Mouse (Mus musculus) liver, embryonic 12.5 days (tissue): ENCODE measurements around the gene Gm49373. TPM values are rescaled to one million over a fixed set of nuclear protein-coding genes. Genes with fewer than 3 reads are reported as not detected.

Experiments
- ATAC-seq: fragments of 200-750 bp; cut with Nextera tagmentation; 2 replicates; pipeline ENCODE4 v1.8.0; 2017; ENCODE audit warnings: moderate number of reproducible peaks, mild to moderate bottlenecking, moderate library complexity
- H3K27ac ChIP-seq: fragments of 300-500 bp; sonication (generic); 2 replicates; pipeline ENCODE4 v1.5.1; 2016; ENCODE audit warnings: mild to moderate bottlenecking
- H3K27me3 ChIP-seq: fragments of 300-500 bp; sonication (generic); replicated peaks from 2 replicates; pipeline ENCODE4 v1.6.1; 2016; ENCODE audit warnings: mild to moderate bottlenecking, moderate library complexity
- H3K36me3 ChIP-seq: fragments of 300-500 bp; sonication (generic); 2 replicates; pipeline ENCODE4 v1.6.1; 2016; ENCODE audit warnings: mild to moderate bottlenecking, moderate library complexity
- H3K4me1 ChIP-seq: fragments of 300-500 bp; sonication (generic); 2 replicates; pipeline ENCODE4 v1.6.1; 2016
- H3K4me2 ChIP-seq: fragments of 300-500 bp; sonication (generic); 2 replicates; pipeline ENCODE4 v1.6.1; 2016; ENCODE audit warnings: mild to moderate bottlenecking, moderate library complexity
- H3K4me3 ChIP-seq: fragments of 300-500 bp; sonication (generic); 2 replicates; pipeline ENCODE4 v1.5.1; 2016; ENCODE audit warnings: mild to moderate bottlenecking, moderate library complexity
- H3K9ac ChIP-seq: fragments of 300-500 bp; sonication (generic); 2 replicates; pipeline ENCODE4 v1.6.1; 2016; ENCODE audit warnings: mild to moderate bottlenecking, moderate library complexity
- H3K9me3 ChIP-seq: fragments of 300-500 bp; sonication (generic); replicated peaks from 2 replicates; pipeline ENCODE4 v1.6.1; 2016; ENCODE audit warnings: mild to moderate bottlenecking, moderate library complexity
- WGBS: fragments of 180-500 bp; shearing (Covaris S2); methylation state at CpG from one replicate; pipeline ENCODE4 v1.1.7; 2016; ENCODE audit not compliant: insufficient replicate concordance; 5-methylcytosine and 5-hydroxymethylcytosine counted together
- polyA plus RNA-seq: library from polyadenylated mRNA; unstranded; fragments of >200 nt; fragmentation: Nextera tagmentation; extraction: Ambion mirVana; gene quantifications from 2 replicates; pipeline ENCODE4 v1.2.1, GENCODE M21; 2016

Gene Gm49373
- polyA plus RNA-seq, 1 experiment from 2014 or later: 0.77 TPM

- no peak overlapping the region for H3K4me3 ChIP-seq
- H3K9ac ChIP-seq: no peak overlapping the region
- 38% methylated on average over 8 of the region's 8 CpGs for WGBS
- no peaks in the 10 kb centered on the region for H3K9me3 ChIP-seq
- no peaks in the 10 kb centered on the region for H3K27me3 ChIP-seq
- H3K4me1 ChIP-seq: peaks cover 44% of the 10 kb centered on the region
- peaks cover 31% of the 10 kb centered on the region for H3K36me3 ChIP-seq
- H3K4me2 ChIP-seq: no peak overlapping the region
- no peak overlapping the region for H3K27ac ChIP-seq
- peak; percentile 26; the same call in 1 of the 2 replicates for ATAC-seq
Observed at GRCm38 (mm10) chr9:21097793-21098192, 24.9 kb upstream of the Gm49373 start.

- Histone ChIP-seq H3K9ac (no peak overlapping the region), H3K4me1 (peaks cover 45% of the 10 kb centered on the region), H3K27ac (no peak overlapping the region), H3K4me2 (no peak overlapping the region), H3K4me3 (no peak overlapping the region), H3K36me3 (peaks cover 20% of the 10 kb centered on the region), H3K9me3 (no peaks in the 10 kb centered on the region), H3K27me3 (no peaks in the 10 kb centered on the region)
- no peak for ATAC-seq
- WGBS: 85% methylated on average over 4 of the region's 4 CpGs
Observed at GRCm38 (mm10) chr9:21095958-21096357, 23.1 kb upstream of the Gm49373 start.

- Histone ChIP-seq H3K27me3 (no peaks in the 10 kb centered on the region), H3K9me3 (no peaks in the 10 kb centered on the region), H3K4me2 (no peak overlapping the region), H3K36me3 (peaks cover 43% of the 10 kb centered on the region), H3K9ac (no peak overlapping the region), H3K4me3 (no peak overlapping the region), H3K27ac (no peak overlapping the region), H3K4me1 (peaks cover 50% of the 10 kb centered on the region)
- ATAC-seq: no peak
- WGBS: 88% methylated on average over 9 of the region's 9 CpGs
Observed at GRCm38 (mm10) chr9:21093423-21093822, 20.5 kb upstream of the Gm49373 start.

- Histone ChIP-seq H3K4me1 (peaks cover 44% of the 10 kb centered on the region), H3K27me3 (no peaks in the 10 kb centered on the region), H3K4me2 (peak within 1 kb of the TSS; percentile 89), H3K4me3 (peak within 1 kb of the TSS; percentile 69), H3K27ac (peak within 1 kb of the TSS; percentile 88), H3K9ac (peak within 1 kb of the TSS; percentile 83), H3K9me3 (no peaks in the 10 kb centered on the region), H3K36me3 (peaks cover 59% of the 10 kb centered on the region)
- ATAC-seq: peak; percentile 99
- WGBS: under 1% methylated on average over 54 of the region's 54 CpGs
Observed at GRCm38 (mm10) chr9:21091707-21092320, 18.9 kb upstream of the Gm49373 start, which contains the start of the genes Gm38431 and Raver1. Gene Gm38431, minus strand, starts transcription at chr9:21091997. Gene Raver1, minus strand, starts transcription at chr9:21092008.

GRCm38 (mm10) chr9:21090972-21091706, 18.2 kb upstream of the Gm49373 start:
- Histone ChIP-seq H3K9me3 (no peaks in the 10 kb centered on the region), H3K36me3 (peaks cover 66% of the 10 kb centered on the region), H3K4me3 (peak overlapping the region; percentile 69), H3K9ac (peak overlapping the region; percentile 83), H3K27me3 (no peaks in the 10 kb centered on the region), H3K27ac (peak overlapping the region; percentile 88), H3K4me2 (peak overlapping the region; percentile 89), H3K4me1 (peaks cover 47% of the 10 kb centered on the region)
- peak; percentile 3; the same call in 1 of the 2 replicates for ATAC-seq
- 1% methylated on average over 24 of the region's 24 CpGs for WGBS

GRCm38 (mm10) chr9:21090537-21090936, 17.6 kb upstream of the Gm49373 start:
- Histone ChIP-seq H3K4me2 (peak overlapping the region; percentile 89), H3K9me3 (no peaks in the 10 kb centered on the region), H3K9ac (peak overlapping the region; percentile 83), H3K27me3 (no peaks in the 10 kb centered on the region), H3K36me3 (peaks cover 72% of the 10 kb centered on the region), H3K27ac (peak overlapping the region; percentile 88), H3K4me3 (peak overlapping the region; percentile 69), H3K4me1 (peaks cover 48% of the 10 kb centered on the region)
- no peak for ATAC-seq
- WGBS: 81% methylated on average over 1 of the region's 1 CpGs

- no peak overlapping the region for H3K9ac ChIP-seq
- 52% methylated on average over 3 of the region's 3 CpGs for WGBS
- H3K4me1 ChIP-seq: peaks cover 25% of the 10 kb centered on the region
- no peak overlapping the region for H3K27ac ChIP-seq
- H3K27me3 ChIP-seq: no peaks in the 10 kb centered on the region
- ATAC-seq: 0 out of 2 replicates have a peak, but pooled peaks have one; percentile 49
- peaks cover 97% of the 10 kb centered on the region for H3K36me3 ChIP-seq
- H3K4me2 ChIP-seq: no peak overlapping the region
- H3K4me3 ChIP-seq: no peak overlapping the region
- no peaks in the 10 kb centered on the region for H3K9me3 ChIP-seq
Observed at GRCm38 (mm10) chr9:21083324-21083723, 10.4 kb upstream of the Gm49373 start.

GRCm38 (mm10) chr9:21081127-21081526, 8.2 kb upstream of the Gm49373 start:
- 82% methylated on average over 9 of the region's 9 CpGs for WGBS
- H3K27me3 ChIP-seq: no peaks in the 10 kb centered on the region
- H3K4me1 ChIP-seq: peaks cover 15% of the 10 kb centered on the region
- no peak for ATAC-seq
- H3K4me2 ChIP-seq: no peak overlapping the region
- H3K9ac ChIP-seq: no peak overlapping the region
- no peak overlapping the region for H3K4me3 ChIP-seq
- peaks cover 97% of the 10 kb centered on the region for H3K36me3 ChIP-seq
- no peak overlapping the region for H3K27ac ChIP-seq
- H3K9me3 ChIP-seq: no peaks in the 10 kb centered on the region

- Histone ChIP-seq H3K9ac (no peak overlapping the region), H3K9me3 (no peaks in the 10 kb centered on the region), H3K27ac (0 out of 2 replicates have a peak overlapping the region, but pooled peaks have one; percentile 1), H3K4me3 (no peak overlapping the region), H3K27me3 (no peaks in the 10 kb centered on the region), H3K36me3 (peaks cover 84% of the 10 kb centered on the region), H3K4me1 (peaks cover 33% of the 10 kb centered on the region), H3K4me2 (no peak overlapping the region)
- ATAC-seq: no peak
- WGBS: 76% methylated on average over 3 of the region's 3 CpGs
Observed at GRCm38 (mm10) chr9:21075625-21076024, 2.7 kb upstream of the Gm49373 start.

GRCm38 (mm10) chr9:21074173-21074572, 1.3 kb upstream of the Gm49373 start:
- H3K9ac ChIP-seq: peak overlapping the region; percentile 85; the same call in 1 of the 2 replicates
- no peaks in the 10 kb centered on the region for H3K27me3 ChIP-seq
- no peak overlapping the region for H3K4me3 ChIP-seq
- peaks cover 33% of the 10 kb centered on the region for H3K4me1 ChIP-seq
- no peak for ATAC-seq
- peak overlapping the region; percentile 93 for H3K4me2 ChIP-seq
- peaks cover 82% of the 10 kb centered on the region for H3K36me3 ChIP-seq
- H3K9me3 ChIP-seq: no peaks in the 10 kb centered on the region
- 64% methylated on average over 1 of the region's 1 CpGs for WGBS
- peak overlapping the region; percentile 73 for H3K27ac ChIP-seq

GRCm38 (mm10) chr9:21072641-21073040, 255 bp downstream of the Gm49373 start:
- H3K27me3 ChIP-seq: no peaks in the 10 kb centered on the region
- H3K27ac ChIP-seq: peak overlapping the region; percentile 73
- peak overlapping the region; percentile 85 for H3K9ac ChIP-seq
- WGBS: 9% methylated on average over 4 of the region's 4 CpGs
- peak; percentile 18 for ATAC-seq
- H3K4me2 ChIP-seq: peak overlapping the region; percentile 93
- H3K4me1 ChIP-seq: peaks cover 33% of the 10 kb centered on the region
- peak overlapping the region; percentile 87 for H3K4me3 ChIP-seq
- peaks cover 77% of the 10 kb centered on the region for H3K36me3 ChIP-seq
- no peaks in the 10 kb centered on the region for H3K9me3 ChIP-seq
